Mouse (Mus musculus): ENCODE data around the gene Tada3.
A peak's percentile ranks its signal among the peaks of the same experiment; 100 is the strongest.

The Tada3 gene

DNA sequence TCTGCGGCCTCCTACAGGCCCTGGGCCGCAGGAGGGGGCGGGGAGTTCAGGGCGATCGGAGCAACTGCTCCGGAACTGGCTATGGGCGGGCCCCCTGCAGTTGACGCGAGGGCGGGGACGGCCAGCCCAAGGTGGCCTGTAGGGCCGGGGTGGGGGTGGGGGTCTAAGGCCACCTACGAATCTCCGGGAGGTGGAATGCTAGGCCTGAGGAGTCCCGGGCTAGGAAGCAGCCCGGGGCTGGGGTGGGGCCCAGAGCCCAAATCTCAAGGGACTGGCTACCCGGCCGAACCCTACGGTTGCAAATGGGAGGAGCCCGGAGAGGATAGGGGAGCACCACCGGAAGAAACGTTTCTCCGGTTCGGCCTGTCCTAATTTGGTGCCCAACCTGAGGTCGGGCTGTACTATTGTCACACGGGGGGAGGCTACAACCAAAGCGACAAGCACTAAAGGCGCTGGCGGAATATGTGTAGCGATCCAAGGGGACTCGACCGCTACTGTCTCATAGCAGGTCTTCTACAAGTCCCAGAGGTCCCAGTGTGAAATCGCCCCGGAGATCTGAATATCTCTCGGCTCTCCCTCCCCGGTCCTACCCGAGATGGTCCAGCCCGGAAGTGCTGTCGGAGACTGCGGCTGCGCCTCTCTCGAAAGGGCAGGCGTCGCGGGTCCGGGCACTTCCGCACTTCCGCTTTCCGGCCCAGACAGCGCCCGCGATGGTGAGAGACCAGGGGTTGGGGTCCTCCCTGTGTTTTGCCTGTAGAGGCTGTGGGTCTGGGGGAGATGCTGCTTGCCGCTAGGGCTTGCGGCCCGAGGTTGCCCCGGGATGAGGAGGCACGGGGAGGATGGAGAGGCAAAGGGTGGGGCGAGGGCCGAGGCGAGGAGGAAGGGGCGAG lies at the start of gene Tada3, which contains the start of gene Arpc4:
Gene Tada3 (minus strand): TSS at position 388 of the 890 bp plus-strand sequence.
Gene Arpc4 (plus strand): TSS at position 620 of the 890 bp plus-strand sequence.
- DNase-seq (ENCODE audit: low spot score) = peak; percentile 93

DNA sequence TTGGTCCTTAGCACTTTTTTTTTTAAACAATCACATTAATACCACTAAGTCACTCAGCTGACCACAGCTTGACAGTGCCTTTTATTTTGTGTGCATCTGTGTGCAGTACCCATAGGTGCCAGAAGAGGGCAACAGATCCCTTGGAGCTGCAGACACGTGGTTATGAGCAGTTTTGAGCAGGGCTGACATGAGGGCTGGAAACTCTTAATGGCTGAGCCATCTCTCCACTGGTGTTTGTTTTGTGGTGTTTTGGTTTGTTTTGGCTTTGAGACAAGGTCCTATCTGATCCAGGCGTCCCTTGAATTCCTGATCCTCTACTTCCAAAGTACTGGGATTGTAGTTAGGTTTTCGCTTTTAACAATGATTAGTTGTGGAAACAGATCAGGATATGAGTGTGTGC lies 49.7 kb upstream of the Tada3 start:
- peak; percentile 39 for DNase-seq (ENCODE audit: low spot score)

DNA sequence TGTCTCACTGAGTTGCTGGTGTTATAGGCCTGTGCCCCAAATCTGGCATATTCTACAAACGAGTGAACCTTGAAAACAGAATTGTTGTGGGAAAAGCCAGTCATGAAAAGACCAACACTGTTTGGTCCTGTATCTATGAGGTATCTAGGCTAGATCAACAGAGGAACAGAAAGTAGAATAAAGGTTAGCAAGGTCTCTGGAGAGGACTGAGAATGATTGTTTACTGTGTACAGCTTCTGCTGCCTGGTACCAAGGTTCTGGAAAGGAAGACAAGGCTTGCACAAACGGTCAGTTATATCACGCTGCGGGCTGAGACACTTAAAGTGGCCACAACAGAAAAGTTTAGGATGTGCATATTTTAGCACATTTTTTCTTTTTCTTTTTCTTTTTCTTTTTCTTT lies 49.0 kb upstream of the Tada3 start:
- DNase-seq (ENCODE audit: low spot score) = no peak

DNA sequence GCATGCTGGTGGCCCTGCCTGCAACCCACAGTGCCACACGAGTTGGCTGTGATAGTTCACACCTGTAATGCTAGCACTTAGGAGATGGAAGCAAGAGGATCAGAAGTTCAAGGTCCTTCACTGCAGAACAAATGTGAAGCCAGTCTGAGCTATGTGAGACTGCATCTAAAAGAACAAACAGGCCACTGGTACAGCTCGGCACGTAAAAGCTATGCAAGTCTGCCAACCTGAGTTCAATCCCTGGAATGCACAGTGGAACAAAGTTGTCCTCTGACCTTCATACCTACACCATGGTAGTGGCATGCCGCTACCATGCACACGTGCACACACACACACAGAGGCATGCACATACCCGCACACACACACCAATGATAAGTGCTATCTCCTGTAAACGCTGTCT lies 46.5 kb upstream of the Tada3 start:
- DNase-seq (ENCODE audit: low spot score) = no peak

DNA sequence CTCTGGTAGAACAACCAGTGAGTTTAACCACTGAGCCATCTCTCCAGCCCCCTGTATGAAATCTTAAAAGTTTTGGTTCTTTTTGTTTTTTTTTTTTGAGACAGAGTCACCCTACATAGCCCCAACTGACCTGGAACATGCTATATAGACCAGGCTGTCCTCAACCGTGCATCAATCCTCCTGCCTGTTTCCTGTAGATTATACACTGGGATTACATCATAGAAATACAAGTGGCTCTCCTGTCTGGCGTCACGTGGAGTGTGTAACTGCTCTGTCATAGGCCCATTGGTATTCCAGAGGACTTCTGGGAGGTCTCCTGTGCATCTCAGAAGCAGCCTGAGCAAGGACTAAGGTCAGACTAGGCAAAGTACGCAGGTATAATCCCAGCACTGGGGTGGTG lies 45.3 kb upstream of the Tada3 start:
- no peak for DNase-seq (ENCODE audit: low spot score)

DNA sequence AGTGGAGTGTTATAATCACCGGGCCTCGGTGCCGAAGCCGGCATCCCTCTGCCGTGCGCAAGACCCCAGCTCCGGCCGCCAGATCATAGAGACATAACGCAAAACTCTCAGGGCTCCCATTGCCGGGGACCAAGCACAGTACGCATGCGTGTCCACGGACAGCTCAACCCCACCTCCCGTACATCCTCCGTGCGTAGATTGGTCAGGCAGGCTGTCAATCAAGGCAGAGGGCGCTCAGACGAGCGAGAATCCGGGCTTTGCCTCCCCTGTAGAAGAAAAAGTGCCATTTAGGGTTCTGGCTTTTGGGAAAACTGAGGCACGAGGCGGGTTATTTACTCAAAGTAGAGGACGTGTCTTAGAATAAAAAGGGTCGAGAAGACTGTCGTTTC lies 41.5 kb upstream of the Tada3 start, which contains the start of gene Rpusd3:
Gene Rpusd3 (minus strand): TSS at position 142 of the 389 bp plus-strand sequence.
- DNase-seq (ENCODE audit: low spot score) = peak; percentile 100

DNA sequence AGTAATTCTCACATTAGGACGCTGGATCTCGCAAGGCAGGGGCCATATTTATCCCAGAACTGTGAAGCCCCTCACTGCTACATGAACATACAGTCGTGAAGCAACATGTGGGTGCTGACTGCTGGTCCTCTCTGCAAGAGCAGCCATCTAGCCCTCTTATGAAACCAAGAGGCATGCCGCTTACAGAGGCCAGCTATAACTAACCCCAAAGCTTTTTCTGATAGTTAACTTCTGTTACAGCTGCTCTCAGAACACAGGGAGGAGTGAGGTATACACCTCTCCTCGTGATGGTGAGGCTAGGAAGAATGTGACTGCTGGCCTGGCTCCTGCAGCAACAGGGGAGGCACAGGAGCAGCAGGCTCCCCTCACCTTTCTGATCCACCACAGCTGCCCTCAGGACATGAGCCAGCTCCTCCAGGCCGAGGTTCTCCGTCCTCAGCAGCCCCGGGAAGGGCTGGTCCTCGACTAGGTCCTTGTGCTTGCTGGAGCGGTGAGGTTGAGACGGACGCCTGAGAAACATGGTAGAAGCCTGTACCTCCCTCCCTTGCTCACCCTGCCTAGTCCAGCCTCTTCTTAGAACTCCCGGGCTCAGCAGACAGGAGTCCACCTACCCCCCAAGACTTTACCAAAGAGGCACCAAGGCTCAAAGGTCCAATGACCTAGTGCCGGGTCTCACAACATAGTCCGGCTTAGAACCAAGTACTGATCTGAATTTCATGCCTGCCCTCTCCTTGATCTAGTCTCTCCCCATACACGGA lies 40.9 kb upstream of the Tada3 start:
- peak; percentile 14 for DNase-seq (ENCODE audit: low spot score)

DNA sequence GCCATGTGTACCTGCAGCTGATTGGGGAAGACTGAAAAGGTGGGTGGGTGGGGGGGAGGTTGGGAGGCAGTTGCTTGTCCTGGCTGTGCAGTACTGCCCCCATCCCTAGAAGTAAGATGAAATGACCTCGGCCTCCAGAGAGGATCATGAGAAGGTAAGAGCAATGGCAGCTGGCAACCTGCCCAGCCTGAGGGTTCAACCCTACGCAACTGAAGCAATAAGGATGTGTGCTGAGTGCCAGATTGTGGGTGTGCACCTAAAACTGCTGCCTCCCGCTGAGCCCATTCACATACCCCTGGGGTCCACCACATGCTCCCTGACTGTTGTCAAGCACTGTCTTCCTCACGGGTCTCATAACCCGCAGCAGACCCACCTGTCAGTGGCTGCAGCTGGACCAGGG lies 38.7 kb upstream of the Tada3 start:
- DNase-seq (ENCODE audit: low spot score) = no peak

DNA sequence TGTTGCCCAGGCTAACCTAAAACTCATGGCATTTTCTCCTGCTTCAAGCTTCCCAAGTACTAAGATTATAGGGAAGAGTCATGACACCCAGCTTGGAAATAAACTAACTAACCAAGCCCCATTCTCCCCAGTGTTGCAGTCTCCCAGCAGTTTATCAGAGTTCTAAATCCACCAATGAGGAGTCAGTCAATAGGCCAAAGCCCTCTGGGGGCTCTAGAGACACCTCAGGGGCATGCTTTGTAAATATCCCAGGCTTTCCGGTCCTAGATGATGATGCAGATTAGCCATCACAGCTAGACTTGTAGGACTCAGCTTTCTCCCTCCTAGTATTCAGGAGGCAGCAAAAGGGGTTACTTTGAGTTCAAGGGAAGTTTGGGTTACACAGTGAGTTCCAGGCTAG lies 32.3 kb upstream of the Tada3 start:
- no peak for DNase-seq (ENCODE audit: low spot score)

DNA sequence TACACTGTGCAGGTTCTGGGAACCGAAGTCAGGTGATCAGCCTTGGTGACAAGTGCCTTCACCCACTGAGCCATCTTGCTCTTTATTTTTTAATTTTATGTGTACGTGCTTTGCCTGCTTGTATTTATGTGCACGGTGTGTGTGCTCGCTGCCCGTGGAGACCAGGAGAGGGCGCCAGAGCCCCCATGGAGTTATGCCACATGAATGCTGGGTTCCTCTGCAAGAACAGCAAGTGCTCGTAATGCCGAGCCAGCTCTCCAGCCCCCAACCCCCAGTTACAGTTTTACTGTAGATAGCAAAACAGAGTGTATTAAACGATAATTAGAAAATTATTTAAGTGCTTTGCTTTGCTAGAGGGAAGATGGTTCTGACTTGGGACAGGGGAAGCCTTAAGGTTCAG lies 29.0 kb upstream of the Tada3 start:
- DNase-seq (ENCODE audit: low spot score) = no peak

DNA sequence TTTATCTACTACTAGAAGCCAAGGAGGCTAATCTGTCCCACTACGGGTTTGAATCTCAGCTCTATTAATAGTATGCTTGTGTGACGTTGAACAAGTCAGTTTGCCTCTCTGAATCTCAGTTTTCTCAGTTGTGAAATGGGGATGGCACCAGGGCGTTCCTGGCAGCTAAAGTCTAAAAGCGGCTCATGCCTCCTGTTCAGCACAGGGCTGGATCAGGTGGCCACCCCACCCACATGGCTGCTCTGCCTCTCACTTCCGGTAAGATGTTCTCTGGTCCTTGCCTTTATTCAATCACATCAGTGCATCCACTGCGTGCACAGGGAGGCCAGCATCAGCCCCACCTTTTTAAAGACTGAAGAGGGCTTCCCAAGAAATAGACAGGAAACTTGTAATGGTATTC lies 27.8 kb upstream of the Tada3 start:
- no peak for DNase-seq (ENCODE audit: low spot score)

DNA sequence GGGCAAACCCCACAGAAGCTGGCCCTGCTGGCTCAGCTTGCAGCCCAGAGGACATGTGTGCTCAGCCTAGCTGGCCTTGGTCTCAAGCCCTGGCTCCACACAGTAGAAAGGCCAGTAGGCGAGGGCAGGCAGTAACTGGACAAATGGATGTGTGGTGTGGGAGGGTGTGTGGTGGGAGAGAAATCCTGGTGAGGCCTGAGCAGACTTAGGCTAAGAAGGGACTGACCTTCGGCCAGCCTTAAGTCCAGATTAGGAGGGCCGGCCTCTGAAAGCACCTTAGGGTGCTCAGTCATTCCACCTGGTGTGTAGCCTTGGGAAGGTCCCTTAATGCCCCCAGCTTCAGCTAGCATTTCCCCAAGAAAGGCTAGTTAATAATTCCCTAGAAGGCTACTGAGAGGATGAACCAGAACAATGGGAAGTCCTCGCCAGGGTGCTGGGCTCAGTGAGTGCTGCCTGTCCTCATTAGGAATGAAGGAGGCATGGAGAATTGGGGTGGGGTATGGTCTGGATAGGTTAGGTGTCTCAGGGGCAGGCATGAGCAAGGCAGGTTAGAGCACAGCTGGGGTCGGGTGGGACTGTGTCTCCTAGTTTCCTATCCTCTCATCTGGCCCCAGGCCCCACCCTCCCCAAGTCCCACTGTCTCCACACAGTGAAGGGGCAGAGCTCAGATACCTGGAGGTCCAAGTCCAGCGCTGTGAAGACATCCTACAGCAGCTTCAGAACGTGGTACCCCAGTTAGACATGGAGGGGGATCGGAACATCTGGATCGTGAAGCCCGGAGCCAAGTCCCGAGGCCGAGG lies 27.2 kb upstream of the Tada3 start:
- no peak for DNase-seq (ENCODE audit: low spot score)

DNA sequence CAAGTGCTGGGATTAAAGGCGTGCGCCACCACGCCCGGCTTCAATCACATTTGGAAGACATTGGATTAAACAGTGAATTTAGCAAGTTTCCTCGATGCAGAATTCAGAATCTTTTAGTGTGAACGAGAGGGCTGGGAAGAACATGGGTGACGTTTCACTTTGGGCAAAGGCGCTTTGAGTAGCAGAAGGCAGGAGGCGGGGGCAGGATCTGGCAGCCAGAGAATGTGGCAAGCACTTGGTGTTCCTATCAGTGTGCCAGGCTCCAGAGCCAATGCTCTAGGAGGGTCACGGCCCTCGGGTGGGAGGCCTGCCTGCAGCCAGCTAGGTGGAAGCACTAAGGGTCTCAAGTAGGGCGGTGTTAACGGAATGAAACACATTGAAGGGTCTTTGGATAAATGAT lies 24.4 kb upstream of the Tada3 start:
- no peak for DNase-seq (ENCODE audit: low spot score)

DNA sequence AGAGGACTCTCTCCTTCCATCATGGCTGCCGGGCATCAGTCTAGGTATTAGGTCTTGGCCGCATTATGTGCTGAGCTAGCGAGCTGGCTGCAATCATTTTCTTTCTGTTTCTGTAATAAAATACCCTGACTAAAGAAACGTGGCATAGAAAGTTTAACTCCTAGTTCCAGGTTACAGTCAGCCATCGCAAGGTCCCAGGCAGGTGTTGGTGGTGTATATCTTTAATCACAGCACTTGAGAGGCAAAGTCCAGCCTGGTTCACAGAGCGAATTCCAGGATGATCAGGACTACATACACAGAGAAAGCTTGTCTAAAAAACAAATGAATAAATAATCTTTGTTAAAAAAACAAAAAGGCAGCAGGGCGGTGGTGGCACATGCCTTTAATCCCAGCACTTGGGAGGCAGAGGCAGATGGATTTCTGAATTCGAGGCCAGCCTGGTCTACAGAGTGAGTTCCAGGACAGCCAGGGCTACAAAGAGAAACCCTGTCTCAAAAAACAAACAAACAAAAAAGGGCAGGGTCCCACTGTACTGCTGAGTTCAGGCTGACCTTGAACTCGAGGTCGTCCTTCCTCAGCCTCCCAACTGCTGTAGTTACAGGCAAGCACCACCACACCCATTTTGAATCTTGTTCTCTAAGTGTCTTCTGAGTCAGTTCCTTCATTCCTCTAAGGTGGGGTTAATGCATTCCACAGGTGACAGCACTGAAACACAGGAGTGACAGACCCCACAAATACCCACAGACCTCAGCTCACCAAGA lies 18.8 kb upstream of the Tada3 start:
- DNase-seq (ENCODE audit: low spot score) = no peak

DNA sequence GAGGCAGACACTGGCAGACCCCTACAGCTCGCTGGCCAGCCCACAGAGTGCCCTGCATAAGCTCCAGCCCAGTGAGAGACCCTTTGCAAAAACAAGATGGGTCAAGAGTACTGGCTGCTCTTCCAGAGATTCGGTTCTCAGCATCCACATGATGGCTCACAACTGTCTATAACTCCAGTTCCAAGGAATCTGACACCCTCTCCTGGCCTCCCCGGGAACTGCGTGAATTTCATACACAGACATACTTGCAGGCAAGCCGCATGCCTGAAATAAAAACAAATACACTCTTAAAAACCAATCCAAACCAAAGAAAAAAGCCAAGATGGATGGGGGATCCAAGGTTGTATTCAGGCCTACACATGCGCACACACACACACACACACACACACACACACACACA lies 17.8 kb upstream of the Tada3 start:
- DNase-seq (ENCODE audit: low spot score) = no peak

DNA sequence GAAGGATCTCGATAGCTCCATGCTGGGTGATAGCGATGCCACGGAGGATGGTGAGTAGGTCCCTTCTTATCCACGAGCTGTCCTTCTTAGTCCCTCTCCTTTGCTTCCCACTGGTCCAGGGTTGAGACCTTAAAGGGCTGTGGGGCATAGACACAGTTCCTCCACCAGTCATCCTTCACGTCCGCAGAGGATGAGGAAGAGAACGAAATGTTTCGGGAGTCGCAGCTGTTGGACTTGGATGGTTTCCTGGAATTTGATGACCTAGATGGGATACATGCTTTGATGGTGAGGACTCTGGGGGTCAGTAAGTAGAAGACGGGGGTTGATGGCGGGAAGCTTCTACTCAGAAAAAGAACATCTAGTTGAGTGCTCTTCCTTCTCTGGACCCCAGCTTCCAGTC lies 17.1 kb upstream of the Tada3 start:
- no peak for DNase-seq (ENCODE audit: low spot score)

DNA sequence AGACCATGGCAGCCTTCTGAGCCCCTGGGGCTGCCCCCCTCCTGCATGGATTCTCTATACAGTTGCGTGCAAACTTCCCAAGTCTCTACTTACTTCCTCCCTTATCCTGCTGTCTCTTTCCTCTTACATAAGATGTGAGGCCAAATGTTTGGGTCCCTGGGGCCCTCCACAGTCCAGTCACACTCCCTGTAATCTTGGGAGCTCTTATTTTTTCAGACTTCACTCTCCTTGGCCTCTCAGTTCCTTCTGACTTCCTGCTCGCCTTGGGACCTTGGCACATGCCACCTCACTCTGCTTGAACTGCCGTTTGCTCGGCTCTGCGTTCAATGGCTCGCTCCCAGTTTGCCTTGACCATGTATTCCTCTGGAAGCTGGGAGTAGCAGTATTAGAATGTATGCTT lies 16.3 kb upstream of the Tada3 start:
- no peak for DNase-seq (ENCODE audit: low spot score)

DNA sequence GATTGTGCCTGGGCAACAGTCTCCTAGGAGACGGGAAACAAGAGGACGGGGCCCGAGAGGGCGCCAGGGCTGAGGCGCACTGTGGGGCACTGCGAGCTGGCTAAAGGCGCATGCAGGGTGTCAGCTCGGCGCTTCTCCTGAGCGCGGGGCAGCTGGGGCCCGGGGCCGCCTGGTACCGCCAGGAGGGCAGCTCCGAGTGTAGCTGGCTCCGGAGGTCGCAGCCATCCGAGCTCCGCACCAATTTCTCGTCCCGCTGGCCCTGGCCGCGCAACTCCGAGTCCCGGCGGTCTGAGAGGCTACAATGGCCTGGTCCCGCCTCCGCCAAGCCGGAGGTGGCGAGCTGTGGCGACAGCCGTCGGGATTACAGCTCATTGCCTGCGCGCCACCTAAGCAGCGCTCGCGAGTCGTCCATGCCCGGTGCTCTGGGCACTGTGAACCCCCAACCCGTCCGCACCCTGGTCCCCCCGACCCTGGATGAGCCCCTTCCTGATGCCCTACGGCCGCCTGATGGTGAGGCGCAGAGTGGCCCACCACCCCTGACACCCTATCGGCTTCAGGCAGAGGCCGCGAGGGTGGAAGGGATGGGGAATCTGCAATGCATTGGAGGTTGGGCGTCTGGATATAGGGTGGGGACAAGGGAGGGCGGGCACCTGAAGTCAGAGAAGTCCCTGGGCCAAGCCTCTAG lies 14.8 kb upstream of the Tada3 start:
- DNase-seq (ENCODE audit: low spot score) = peak; percentile 31

DNA sequence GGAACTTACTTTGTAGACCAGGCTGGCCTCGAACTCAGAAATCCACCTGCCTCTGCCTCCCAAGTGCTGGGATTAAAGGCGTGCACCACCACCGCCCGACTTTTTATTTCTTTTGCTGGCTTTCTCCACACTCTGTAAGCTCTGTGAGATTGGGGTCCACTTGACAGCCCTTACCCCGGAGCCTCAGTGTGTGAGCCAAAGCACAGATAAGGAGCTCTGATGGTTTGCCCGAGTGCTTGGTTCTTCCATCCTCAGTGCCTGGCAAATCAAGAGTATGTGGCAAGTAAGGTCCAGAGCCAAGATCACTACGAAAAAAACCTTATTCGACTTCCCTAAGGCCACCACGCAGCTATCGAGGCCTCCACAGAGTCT lies 14.3 kb upstream of the Tada3 start:
- DNase-seq (ENCODE audit: low spot score) = no peak

DNA sequence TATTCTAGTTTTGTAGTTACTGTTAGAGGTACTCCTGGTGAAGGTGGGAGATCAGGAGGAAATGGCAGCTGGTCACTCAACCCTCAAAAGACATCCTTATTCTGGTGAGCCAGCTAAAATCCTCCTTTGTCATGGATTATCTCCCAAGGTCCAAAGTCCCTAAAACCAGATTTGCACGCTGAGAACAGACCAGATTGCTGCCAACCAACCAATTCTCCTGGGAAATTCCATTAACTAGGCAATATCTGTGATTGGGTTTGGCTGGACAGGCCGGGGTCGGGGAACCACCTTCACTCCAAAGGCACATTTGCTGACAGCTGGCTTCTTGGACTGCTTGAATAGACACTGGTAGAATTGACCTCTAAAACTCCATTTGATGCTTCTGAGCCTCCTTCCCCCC lies 13.0 kb upstream of the Tada3 start:
- DNase-seq (ENCODE audit: low spot score) = no peak

DNA sequence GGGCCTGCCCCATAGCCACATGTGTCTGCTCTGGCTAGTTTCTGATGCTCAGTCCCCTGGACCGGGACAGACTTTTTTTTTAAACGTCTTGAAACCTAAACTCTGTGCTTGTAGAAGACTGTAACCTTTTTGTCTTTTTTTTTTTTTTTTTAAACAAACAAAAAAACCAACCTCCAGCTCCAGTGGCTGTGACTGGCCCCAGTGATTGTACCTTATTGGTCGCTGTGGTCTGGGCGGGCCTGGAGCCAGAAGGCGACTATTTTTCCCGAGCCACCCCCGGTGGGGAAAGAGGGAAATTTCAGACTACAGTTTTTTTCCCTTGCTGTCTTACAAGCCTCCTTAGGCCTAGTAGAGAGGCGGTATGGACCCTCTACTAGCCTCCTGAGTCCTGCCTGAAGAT lies 11.3 kb upstream of the Tada3 start, which contains the start of gene Ttll3:
Gene Ttll3 (plus strand): TSS at position 301 of the 400 bp plus-strand sequence.
- no peak for DNase-seq (ENCODE audit: low spot score)
